Mouse (Mus musculus) 416B (cell line): ENCODE measurements at regions not wholly inside any gene's neighbourhood (a gene's known extent, or its start where the extent isn't known, plus 50 kb on each side); places are given as distances from the start of the nearest gene placed in this dataset.
A peak's percentile ranks its signal among the peaks of the same experiment; 100 is the strongest.

Source experiments
- DNase-seq: peaks from one replicate; pipeline ENCODE4 v3.0.0; 2011; ENCODE audit warnings: low read depth

DNA sequence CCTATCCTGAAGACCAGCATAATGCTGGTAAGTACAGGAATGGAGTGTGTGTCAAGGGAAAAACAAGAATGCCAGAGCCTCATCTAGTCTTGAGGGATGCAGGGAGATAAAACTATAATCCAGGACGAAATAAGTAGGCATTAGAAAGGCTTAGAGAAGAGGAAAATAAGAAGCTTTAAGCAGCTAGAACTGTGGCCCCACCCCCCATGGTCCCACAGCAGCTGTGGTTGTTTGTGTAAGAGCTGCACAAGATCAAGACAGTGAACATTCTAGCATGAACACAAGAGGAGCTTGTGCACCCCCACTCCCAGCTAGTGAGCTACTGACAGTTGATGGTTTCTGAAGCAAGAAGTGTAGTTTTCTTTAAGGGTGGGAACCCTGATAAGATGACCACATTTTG lies 315.9 kb downstream of the Tmem135 start:
- DNase-seq, result no peak

DNA sequence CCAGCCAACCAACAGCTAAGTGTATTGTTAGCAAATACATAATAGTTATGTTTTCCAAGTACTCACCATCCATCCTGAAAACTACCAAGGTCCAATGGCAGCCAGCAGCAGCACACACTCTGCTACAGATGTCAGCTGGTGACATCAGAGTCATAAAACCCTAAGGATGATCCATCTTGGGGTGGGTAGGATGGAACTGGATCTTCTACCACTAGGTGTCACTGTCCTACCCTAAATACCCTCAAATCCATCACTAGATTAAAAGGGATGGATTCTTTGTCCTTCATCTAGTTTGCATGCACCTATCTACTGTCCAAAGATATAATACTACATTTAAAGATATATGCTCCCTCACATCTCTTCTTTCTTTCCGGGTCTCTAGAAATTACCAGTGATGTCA lies 317.7 kb downstream of the Tmem135 start:
- peak; percentile 78 for DNase-seq

DNA sequence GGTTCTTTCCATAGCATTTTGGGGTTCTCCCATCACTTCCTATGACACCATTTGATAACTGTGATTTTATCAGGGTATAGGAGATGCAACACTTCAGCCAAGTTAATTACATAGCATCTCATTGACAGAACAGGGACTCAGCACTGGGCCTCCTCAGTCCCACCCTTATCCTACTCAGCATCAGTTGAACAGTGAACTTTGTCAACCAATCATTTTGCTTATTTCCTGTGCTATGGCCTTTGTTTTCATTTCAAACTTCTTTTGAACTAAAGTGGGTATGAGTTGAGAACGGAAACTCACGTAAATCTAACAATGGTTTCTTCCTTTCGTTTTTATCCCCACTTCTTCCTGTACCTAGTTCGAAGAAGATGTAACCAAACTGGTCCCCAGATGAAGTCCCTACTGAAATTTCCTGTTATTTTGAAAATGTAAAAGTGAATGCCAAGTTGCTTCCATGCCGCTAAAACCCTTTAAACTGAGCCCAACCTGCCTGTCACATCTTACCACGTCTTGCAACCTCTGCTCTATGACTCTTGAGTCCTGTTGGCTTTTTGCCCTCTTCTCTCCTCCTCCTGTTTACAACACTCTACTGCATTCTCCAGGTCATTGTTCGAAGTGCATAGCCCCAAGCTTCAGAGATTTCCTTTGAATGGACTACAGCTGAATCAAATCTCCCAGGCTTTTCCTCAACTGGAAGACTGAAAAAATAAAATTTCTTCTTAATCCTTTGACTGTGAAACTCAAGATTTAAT lies 329.9 kb downstream of the Tmem135 start:
- no peak for DNase-seq

DNA sequence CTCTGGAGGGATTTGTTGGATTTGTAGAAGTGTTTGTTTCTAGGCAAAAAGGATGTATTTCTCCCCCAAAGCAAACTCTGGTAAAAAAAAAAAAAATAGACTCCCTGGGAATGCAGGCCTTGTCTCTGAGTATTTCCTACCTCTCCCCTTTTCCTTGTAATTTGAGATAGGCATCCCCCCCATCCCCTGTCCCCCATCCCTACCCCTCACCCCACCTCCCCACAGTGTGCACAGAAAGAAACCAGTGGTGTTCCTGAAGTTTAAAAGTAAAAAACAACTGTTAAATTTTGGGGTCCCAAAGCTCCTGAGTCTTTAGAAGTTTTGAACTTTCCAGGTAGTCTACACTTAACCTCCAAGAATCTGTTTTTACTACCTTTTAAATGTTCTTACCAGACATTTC lies 334.0 kb downstream of the Tmem135 start:
- DNase-seq, result no peak

DNA sequence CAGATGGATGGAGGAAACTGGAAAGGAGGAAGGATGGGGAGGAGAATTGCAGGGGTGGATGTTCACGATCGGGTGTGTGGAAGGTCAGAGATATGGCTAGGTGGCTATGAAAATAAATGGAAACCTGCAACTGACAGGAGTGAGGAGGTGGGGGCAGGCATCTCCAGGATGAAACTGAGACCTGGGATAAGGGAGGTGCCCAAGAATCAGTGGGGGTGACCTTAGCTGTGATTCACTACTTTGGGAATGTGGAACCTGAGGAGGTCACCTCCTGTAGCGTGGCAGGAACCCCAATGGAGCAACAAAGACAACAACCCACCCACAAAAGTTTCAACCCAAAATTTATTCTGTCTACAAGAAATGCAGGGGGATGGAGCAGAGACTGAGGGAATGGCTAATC lies 339.6 kb downstream of the Tmem135 start:
- DNase-seq, result no peak

DNA sequence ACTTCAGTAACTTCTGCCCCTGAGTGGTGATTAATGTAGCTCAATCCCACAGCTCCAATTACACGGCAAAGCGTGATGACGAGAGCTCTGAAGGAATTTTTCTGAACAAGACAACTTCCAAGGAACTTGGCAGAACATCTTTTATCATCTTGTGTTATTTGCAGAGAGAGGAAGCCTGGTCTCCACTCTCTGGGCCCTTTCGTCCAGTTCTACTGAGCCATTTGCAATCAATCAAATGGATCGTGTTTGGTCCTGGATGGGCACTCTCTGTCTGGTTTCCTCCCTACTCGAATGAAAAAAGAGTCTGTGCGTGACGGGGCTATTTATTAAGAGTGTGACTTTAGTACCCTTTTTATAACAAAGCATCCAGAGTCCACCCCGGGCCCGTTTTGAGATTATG lies 340.4 kb downstream of the Tmem135 start:
- no peak for DNase-seq

DNA sequence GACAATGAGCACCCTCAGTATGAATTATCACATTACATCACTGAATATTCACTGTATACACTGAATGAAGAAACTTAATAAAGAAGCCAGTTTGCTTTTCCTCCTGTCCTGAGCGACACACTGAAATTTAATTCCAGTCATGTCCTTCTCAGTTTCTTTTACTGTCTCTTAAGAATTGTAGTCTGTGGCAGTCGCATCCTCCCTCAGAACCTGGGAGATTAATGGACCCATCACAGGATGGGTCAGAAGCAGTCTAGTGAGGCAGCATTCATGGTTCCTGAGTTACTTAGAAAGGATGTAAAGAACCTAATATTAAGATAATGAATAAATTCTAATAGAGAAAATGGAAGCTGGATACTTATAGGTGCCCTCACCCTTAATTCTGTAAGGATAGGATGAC lies 349.5 kb downstream of the Tmem135 start:
- no peak for DNase-seq

DNA sequence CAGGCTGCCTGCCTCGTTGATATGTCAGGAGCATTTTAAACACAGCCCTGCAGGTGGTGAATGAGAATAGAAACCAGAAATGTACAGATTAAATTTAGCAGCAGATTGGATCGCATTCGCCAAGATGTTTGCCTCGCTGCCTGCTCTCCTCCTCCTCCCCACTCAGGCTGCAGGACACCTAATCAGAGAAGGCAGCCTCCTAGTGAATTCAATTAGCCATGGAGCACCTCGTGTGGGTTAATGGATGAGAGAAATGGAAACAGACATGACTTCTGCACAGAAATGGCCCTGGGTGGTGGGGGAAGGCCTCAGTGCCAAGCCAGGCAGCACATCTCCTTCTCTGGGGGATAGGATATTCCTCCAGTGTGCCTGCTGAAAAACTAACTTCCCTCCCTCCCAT lies 352.8 kb downstream of the Tmem135 start:
- no peak for DNase-seq

DNA sequence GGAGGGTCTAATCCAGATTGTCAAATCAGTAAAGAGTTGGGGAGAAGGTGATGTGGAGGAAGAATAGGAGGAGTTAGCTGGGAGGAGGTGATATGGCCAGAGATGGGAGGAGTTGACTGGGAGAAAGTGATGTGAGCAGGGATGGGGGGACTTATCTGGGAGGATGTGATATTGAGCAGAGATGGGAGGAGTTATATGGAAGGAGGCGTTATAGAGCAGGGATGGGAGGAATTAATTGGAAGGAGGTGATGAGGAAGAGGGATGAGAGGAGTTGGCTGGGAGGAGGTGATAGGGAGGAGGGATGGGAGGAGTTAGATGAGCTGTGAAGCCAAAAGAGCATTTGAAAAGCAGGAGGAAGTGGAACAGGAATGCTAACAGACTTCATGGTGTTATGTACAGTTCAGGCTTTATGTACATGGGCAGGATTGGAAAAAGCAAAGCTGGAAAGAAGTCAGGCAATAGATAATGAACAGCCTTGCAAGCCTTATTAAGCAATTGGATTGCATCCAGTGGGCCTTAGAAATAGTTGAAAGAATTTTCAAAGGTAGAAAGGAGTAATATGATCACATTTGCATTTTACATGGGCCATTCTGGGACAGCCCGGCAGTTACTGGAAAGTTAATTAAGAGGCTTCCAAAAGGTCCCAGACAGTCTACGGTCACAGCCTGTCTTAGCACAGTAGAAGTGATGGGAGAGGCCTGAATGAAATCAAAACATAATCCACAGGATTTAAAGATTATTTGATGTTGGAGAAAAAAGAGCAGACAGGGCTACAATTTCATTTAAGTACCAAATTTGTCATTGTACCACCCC lies 357.4 kb downstream of the Tmem135 start:
- DNase-seq, result no peak

DNA sequence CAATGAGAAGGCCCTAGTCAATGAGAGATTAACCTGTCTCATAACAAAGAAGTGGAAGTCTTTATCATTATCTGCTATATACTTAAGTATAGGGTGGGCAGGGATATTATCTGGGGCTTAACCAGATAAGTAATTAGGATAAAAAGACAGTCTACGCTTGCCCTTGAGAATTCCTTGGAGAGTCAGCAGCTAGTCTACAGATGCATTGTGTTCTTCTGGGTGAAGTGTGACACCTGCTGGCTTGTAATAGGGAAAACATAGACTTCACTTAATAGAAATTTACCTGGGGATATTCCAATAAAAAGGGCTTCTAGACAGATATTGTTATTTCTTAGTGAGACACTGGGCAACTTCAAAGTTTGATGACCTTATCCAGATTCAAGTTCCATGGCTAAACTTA lies 361.0 kb downstream of the Tmem135 start:
- DNase-seq, result peak; percentile 14

DNA sequence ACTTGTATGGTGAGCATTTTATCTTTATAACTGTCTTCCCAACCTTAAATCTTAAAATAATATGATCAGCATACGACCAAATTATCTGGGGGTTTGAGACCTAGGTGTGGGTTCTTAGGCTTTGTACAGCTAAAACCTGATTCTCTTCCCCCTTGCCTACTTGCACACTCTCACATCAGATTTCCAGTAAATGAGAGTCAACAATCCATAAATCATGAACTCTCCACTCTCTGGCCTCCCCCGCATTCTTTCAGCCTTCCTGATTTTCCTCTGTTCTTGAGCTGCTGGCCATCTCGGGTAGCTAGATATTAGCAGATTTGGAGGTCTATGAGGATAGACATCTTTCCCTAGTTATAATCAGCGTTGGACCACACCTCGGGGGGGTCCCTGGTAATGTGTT lies 362.7 kb downstream of the Tmem135 start:
- DNase-seq, result no peak

DNA sequence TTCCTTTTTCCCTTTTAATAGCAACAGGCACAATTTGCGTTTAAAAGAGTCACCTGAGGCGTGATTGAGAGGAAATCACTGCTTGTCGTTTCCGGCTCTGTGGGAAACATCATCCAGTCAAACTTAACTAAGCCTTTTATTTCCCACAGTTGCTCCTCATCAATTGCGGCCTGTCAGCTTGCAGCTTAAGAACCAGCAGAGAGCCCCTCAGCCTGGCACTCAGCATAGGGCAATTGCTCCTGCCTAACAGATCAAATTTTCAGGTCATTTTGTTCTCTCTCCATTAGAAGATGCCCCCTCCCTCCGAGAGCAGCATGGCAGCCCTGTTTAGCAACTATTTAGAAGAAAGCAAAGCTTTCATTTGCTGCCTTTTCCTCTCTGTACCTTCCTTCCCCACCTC lies 363.9 kb downstream of the Tmem135 start:
- no peak for DNase-seq

DNA sequence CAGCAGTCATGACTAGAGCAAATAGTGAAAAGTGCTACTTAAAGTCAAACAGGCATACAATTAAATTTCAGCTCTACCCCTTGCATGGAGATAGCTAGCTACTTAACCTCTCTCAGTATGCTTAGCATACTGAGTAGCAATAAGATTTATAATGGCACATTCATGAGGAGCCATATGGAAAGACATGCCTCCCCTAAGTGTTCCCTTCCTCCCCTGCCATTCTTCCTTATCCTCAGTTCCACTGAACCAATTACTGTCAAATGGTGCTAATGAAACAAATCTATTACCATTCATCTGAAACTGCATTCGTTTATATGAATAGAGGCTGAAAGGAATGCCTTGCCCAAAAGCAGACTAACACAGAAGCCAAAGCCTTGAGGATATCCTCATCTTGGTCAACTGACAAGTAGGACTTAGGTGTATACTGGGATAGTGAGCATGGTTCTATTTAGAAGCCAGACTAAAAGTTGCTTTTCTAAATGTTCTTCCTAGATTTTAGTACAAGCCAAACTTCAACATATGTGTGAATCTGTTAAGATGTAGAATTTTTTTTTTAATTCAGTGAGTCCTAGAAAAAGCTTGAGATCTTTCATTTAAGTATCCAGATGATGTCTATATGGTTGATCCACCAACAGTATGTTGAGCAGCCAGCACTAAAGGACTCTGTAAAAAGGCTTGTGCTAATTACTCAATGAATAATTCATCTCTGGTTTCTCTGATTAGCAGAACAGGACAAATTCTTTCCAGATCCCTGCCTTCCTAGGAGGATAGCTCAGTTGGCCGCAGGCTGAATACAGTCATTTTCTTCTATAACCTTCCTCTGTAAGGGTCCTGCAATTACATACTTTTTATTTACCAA lies 368.7 kb downstream of the Tmem135 start:
- no peak for DNase-seq

DNA sequence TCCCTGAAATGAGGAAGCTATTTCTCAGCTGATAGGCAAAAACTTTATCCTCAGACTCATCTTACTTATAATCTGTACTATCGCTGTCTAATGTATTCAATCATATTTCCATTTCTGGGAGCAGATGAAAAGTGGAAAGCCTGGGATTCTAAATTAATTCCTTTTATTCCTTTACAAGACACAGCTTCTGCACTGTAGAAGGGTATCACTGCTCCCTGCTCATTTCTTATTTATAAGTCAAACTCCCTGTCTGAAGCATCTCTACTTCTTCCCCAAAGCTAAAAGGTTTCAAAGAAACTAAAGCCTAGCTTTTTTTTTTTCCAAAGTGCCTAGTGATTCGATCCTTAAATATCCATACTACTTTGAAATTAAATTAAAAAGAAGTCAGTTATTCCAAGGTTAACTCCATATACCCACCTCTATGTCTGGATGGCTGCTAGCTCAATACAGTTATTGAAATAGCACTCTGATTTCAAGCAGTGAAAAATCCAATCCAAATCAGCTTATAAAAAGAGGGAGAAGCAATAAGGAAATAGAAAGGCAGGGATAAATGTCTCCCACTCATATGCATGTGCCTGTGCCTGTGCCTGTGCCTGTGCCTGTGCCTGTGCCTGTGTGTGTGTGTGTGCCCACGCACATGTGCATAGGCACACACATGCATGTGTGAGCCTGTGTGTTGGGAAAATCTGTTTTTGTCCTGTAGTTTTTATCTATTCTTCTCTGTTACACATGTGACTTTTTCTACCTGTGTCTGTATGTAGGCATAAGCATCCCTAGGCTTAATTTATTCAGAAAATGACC lies 380.6 kb downstream of the Tmem135 start:
- DNase-seq, result no peak

DNA sequence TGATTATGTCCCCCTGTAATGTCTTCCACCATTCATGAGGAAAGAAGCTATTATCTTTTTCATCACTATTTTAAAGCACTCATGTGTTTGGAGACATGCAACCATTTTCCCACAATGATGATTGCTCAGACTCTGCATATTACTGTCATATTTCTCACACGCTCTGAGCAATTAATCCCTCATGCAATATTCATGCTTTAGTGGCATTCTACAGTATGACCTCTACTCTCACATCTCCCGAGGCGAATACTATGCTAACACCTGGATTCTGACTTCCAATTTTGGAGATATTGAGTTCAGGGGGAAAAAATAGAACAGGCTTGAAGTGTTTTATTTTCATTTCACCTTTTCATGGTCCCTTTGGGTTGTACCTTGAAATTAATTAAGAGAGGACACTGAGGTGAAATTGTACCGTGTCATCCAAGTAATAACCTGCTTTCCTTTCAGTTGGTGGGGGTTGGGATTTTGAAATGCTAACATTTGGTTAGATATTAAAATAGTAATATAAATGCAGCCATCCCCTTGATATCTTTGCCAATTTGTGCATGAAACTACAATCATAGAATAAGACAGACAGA lies 405.1 kb downstream of the Tmem135 start:
- DNase-seq, result no peak

DNA sequence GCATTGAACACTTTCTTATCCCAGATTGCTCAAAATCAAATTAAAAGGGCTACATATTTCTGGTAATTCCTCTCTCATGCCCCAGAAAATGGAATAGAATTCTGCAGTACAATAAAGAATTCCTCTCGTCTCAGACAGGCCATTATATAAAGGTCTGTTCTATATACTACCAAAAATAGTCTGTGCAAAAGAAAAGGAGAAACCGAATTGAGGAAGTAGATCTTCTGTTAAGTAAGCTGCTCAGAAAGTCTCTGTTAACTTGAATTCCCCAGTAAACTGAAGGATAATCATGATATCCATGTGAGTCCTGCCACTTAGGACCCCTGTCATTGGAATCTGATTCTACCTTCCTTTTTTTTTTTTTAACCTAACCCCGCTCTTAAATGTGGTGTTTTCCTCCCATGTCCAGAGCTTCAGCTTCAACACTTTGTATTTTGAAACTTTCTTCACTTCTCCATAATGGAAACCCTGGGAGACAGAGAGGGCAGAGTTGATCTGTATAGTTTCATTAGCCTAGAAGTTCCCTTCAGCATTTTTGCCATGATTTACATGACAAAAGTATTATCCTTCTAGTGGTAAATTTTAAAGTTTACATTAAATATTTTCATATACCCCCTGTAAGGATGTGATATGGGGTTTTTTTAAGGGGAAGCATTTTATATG lies 406.1 kb downstream of the Tmem135 start:
- no peak for DNase-seq

DNA sequence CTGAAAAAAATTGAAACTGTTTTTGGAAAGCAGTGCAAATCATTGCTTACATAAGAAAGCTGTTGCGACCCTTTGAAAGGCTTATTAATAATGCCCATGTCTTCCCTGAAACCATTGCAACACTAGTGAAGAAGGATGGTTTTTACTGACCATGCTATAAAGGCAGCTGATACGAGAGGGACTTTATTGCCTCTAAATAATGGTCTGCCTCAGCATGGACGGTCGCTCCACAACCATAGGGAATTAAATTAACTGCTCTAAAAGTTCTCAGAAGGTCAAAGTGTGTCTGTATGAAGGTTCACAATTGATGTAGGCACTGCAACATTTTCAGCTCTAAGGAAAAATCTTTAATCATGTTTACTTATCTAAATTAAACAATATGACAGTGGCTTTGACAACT lies 429.6 kb downstream of the Tmem135 start:
- DNase-seq, result no peak

DNA sequence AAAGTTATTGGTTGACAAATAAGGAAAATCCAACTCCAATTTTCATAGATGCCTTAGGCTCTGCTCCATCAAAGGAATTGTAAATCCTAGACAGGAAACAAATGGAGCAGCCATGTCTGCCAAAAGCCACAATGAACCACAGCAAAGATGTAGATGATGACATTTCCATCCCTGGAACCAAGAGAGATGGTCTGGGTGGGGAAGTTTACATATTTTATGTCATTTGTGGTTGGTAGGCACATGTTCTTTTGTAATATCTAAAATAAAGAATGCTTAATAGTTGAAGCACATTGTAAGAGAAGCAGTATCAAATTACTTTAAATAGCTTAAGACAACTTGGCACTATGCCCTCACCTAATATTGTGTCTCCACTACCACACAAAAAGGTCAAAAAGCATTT lies 443.2 kb downstream of the Tmem135 start:
- DNase-seq, result no peak

DNA sequence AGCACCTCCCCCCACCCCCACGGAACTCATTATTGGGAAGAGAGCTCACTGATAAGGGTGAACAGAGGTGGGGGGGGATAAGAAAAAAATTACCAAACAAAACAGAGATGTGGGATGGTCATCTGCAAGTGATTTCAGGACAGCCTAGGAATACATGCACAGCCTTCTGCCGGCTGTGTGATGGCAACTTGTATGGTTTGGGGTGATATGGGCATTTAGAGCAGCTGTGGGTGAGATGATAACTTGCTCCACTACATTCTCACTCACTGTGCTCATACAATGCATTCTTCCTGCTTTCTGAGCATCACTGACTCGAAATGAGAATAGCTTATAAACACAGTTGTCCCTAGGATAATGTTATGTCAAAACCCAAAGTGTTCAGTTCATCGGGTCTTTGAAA lies 443.8 kb downstream of the Tmem135 start:
- no peak for DNase-seq

DNA sequence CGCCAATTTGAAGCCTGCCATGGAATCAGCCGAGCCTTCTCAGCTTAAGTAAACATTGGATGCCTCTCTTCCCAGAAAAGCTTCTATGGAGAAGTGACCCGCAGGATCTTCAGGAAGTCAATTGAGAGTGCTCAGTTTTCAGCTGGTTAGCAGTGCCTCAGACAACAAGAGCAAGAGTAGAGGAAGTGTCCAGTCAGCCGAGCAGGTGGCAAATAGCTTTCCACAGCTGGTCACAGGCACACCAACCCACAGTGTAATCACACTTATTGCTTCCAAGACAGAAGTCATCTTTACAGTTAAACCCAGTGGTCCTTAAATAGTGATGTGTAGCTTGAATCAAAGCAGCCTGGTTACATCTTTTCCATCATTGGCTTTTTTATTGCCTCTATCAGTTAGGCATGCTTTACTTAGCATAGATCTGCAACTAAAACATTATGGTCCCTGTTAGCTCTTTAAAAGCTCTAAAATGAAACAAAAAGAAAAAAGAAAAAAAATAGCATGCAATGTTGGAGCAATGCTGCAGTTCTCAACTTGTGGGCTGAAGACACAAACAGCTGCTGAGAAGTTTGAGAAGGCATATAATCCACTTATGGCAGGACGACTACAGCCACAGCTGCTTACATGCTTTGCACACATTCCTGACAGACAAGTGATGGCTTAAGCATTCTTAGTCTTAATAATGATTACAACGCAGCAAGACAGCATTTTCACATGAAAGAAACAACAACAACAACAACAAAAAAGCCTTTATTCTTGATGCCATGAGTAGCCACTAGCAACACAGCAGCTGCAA lies 444.5 kb downstream of the Tmem135 start:
- no peak for DNase-seq
